Mouse (Mus musculus) testis, postnatal 10 days (tissue): ENCODE data around the gene Kbtbd4.

ENCODE experiments used
- DNase-seq: peaks from one replicate; pipeline ENCODE4 v3.0.0; 2021; ENCODE audit warnings: low spot score

The Kbtbd4 gene

DNA sequence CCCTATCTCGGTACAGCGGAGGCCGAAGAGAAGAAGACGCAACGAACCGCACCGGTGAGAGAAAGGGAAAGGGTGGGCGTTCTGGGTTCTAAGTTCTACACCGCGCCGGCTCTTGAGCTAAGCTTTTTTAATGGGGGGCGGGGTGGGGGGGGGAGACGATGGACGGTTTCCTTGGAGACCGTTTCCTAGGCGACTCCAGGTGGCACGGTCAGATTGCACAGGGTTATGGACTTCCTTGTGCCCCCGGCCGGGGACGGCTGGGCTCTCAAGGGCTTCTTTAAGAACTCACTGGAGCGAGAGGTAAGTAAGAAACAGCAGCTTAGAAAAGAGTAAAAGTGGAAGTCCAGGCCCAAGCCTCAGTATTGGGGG, 300 bp downstream of the Kbtbd4 start:
- no peak for DNase-seq

GRCm38 (mm10) chr2:90906721-90907120, 2.2 kb downstream of the Kbtbd4 start:
- DNase-seq: no peak

- no peak for DNase-seq
These were observed 6.3 kb downstream of the Kbtbd4 start for GRCm38 (mm10) chr2:90910861-90911260.

DNA sequence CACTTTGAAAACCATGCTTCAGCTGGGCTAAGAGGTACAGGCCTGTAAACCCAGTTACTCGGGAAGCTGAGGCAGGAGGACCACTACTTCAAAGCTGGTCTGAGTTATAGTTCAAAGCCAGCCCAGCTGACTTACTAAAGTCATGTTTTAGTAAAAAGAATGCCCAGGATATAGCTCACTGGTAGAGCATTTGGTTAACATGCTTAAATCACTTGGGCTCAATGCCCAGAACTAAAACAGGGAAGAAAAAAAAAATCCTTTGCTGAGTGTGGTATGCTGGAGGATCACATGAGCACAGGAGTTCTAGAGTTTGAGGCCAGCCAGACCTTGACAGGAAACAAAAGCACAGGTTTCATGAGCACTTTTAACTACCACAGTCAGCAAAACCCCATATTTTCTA, 7.1 kb downstream of the Kbtbd4 start:
- DNase-seq: no peak

GRCm38 (mm10) chr2:90913671-90914070, 9.1 kb downstream of the Kbtbd4 start:
- DNase-seq: no peak

DNA sequence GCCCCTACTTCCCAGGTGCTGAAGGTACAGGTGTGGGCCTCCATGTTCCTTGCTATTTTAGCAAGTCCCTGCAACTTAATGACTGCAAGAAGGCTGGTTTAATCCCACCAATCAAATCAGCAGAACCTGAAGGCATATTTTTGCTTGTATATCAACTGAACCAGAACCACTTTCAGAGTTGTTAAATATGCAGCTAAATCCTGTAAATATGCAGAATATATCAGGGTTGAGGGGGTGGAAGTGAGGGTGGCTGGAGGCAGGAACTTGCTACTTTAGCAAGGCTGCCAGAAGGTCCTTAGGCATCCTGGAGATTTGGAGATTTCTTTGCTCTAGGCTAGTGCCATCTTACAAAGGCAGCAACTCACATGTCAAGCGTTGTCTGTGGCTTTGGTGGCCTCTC, 11.0 kb downstream of the Kbtbd4 start:
- DNase-seq: no peak

GRCm38 (mm10) chr2:90916560-90917232, 12.2 kb downstream of the Kbtbd4 start:
- no peak for DNase-seq

GRCm38 (mm10) chr2:90917233-90917998, 12.9 kb downstream of the Kbtbd4 start:
- peak; percentile 84 for DNase-seq

- no peak for DNase-seq
These were observed 13.6 kb downstream of the Kbtbd4 start for GRCm38 (mm10) chr2:90917999-90918698.

DNA sequence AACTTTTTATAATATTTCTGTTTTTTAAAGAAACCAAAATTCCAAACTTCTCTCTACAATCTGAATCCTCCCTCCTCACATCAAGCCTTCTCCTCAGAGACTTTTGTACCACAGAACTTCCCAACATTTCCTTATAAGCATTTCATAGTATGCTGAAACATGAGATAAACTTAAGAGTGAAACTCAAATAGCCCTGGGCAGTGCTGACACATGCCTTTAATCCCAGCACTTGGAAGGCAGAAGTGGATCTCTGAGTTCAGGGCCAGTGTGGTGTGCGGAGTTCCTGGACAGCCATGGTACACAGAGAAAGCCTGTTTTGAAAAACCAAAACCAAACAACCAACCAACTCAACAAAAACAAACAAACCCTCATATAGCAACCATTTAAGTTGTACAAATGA, 16.6 kb downstream of the Kbtbd4 start:
- DNase-seq: no peak

GRCm38 (mm10) chr2:90922636-90923035, 18.1 kb downstream of the Kbtbd4 start:
- DNase-seq: no peak

GRCm38 (mm10) chr2:90928566-90928965, 24.0 kb downstream of the Kbtbd4 start:
- DNase-seq: no peak

DNA sequence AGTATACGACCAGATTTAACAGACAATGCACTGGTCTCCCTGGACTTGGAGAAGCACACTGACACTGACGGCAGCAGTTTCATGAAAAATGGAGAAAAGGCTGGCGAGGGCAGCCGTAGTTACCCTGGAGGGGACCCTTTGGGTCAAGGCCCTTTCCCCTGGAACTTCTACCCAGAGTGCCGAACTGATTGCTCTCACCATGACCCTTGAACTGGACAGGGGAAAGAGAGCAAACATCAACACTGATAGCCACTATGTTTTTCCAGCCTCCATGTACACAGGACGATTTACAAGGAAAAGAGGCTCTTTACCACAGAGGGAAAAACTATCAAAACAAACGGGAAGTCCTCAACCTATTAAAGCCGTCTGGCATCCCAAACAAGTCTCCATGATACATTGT, 27.3 kb downstream of the Kbtbd4 start:
- DNase-seq: no peak

GRCm38 (mm10) chr2:90932273-90932672, 27.7 kb downstream of the Kbtbd4 start:
- no peak for DNase-seq

DNA sequence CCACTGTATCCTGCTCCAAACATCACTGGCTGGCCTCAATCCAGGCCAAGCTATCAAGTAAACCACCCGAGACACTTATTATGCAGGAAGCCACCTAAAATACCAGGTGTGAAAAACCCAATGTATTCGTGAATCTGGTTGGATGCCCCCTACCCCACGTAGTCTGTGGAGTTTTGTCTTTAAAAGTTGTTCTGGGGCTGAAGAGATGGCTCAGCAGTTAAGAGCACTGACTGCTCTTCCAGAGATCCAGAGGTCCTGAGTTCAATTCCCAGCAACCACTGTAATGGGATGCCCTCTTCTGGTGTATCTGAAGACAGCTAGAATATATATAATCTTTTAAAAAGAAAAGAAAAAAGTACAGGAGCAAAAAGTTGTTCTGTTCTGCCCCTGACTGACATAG, 33.8 kb downstream of the Kbtbd4 start:
- DNase-seq: no peak

DNA sequence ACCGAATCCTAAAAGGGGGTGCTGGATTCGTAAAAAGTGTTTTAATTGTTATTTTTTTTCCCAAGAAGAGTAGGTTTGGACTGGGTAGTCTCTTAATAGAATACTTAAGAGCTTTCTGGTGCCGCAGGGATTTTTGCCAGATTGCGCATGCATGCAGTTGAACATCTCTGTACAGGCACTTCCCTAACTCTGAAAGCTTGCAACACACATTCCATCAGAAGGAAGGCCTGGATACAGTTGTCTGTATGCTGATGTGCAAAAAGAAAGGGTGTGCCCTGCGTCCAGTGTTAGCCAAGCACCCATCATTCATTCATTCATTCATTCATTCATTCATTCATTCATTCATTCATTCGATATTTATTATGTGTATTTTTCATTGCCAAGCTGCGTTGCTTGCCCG, 35.2 kb downstream of the Kbtbd4 start:
- DNase-seq: no peak

- DNase-seq: peak; percentile 86
These were observed 36.0 kb downstream of the Kbtbd4 start, which contains the start of gene Celf1 for GRCm38 (mm10) chr2:90940233-90941229. Celf1 (plus strand) TSS chr2:90940382.

- no peak for DNase-seq
These were observed 37.2 kb downstream of the Kbtbd4 start for GRCm38 (mm10) chr2:90941744-90942143.

DNA sequence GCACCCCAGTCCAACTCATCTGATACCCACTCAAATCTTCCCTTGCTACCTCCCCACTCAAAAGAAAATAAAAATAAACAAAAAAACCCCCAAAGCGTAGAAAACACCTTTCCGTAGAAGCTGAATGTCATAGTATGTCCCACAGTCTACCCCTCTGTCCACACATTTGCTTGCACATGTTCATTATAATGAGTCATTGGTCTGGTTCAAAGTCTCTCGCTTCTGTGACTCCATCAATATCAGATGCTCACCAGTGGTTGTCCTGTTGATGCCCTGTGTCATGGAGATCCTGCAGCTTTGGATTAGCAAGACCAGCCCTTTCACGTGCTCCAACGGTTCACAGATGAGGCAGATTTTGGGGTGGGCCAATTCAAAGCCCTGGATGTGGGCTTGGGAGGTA, 45.6 kb downstream of the Kbtbd4 start:
- DNase-seq: no peak

GRCm38 (mm10) chr2:90950582-90951194, 46.1 kb downstream of the Kbtbd4 start:
- DNase-seq: no peak

DNA sequence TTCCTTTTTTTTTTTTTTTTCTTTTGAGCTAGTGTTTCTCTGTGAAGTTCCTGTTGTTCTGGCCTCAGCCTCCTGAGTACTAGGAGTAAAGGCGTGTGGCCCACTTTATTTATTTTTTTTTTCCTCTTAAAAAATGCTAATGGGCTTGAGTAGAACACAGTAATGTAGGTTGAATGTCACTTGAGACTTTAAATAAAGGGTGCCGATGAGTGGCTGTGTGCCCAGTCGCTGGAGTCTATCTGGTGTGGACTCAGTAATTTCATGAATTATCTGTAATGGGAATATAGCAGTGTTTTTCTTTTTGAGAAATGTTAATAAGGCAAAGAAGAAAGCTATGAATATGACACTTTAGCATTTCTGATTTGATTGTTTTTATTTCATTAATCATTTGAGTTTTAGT, 48.9 kb downstream of the Kbtbd4 start:
- no peak for DNase-seq
